Mouse (Mus musculus) monocyte, adult 2 months (primary cell): ENCODE measurements around the gene Ccr8.
"Not testable (repeated sequence)": the region's sequence is repeated elsewhere in the genome, so short reads cannot be mapped to it uniquely, and the experiment has no call there.

Source experiments
- DNase-seq, 2 experiments: peaks; one replicate each; pipeline ENCODE4 v3.0.0; 2022; ENCODE audit warnings: low spot score in 2 of 2, low read depth in 1 of 2

The Ccr8 gene

DNA sequence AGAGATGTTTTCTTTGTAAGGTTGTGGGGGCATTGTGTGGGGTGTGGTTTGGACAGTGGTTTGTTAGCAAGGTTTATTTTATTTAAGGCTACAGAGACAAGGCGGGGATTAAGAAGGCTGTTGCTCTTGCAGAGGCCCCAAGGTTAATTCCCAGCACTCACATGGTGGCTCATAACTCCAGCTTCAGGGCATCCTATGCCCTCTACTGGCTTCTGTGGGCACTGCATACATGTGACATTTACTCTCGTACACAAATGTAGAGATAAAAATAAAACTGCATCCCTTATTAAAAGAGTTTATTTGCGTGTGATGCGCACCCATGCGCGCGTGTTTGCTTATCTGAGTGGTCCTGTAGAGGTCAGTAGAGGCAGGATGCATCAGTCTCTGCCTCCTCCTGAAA, 2.8 kb upstream of the Ccr8 start:
- no peak for DNase-seq

DNA sequence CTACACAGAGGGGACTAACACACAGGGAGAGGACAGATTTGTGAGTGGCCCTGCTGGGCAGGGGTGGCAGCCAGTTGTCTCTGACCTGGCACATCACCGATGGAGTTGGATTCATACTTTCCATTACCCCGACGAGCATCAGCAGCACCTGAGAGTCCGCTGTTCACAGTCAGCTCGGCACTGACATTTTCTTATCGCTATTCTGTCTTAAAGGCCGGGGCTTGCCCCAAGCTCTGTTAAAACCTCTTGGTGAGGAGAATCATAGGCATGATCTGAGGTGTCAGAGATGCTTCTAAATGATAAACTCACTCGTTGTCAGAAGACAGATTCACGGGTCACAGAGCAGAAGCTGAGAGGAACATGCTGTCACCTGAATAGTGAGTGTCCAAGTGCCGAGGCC, 828 bp upstream of the Ccr8 start:
- no peak for DNase-seq

DNA sequence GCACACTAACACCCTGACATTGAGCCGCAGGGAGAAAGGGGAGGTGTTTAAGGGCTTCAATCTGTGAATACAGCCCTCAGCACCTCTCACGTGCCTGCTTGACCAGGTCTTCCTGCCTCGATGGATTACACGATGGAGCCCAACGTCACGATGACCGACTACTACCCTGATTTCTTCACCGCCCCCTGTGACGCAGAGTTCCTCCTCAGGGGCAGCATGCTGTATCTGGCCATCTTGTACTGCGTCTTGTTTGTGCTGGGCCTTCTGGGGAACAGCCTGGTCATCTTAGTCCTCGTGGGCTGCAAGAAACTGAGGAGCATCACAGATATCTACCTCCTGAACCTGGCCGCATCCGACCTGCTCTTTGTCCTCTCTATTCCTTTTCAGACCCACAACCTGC, 1.8 kb downstream of the Ccr8 start:
- DNase-seq: no peak

- DNase-seq: no peak
Measured at GRCm38 (mm10) chr9:120095886-120096285, 4.0 kb downstream of the Ccr8 start.

GRCm38 (mm10) chr9:120098682-120099081, 6.8 kb downstream of the Ccr8 start:
- DNase-seq: peak in 1 of 2 experiments; percentile 20

GRCm38 (mm10) chr9:120099304-120099703, 7.4 kb downstream of the Ccr8 start:
- no peak for DNase-seq

DNA sequence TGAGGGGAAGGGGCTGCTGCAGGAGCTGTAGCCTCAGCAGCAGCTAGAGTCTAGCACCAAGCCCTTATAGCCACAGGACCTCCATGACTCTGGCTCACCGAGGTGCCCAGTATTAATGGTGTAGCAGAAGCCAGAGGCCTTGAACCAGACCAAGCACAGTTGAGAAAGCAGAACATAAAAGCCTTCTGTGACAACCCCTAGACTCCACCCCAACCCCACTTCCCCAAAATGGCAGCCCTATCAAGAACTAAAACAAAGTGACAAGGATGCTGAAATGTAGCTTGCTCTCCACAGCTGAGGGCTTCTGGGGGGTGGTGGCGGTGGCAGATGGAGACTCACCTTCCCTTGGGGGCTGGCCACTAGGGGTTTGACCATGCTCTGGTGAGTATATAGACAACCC, 9.3 kb downstream of the Ccr8 start:
- DNase-seq: peak in 1 of 2 experiments; percentile 8

GRCm38 (mm10) chr9:120108953-120109352, 17.0 kb downstream of the Ccr8 start:
- DNase-seq: not testable (repeated sequence)

- DNase-seq: peak; percentile 77 to 88
Measured at GRCm38 (mm10) chr9:120110211-120111018, 18.5 kb downstream of the Ccr8 start, which contains the start of gene Slc25a38. Slc25a38 (plus strand) TSS chr9:120110374.

GRCm38 (mm10) chr9:120111156-120111945, 19.4 kb downstream of the Ccr8 start:
- no peak for DNase-seq

DNA sequence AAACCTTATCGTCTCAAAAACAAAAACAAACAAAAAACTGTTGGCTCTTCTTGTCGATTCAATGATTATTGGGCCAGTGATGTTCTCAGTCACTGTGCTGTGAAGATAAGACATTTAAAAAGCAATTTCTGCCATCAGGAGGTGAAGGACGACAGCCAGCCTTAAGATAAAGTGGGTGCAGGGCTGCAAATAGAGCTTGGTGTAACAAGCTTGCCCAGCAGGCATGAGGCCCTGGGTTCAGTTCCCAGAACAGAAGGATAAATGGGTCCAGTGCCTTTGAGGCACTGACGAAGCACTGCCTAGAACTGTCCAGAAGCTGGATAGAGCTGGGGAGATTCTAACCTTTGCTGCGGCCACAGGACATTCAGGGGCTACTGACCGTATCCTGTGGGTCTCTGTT, 20.6 kb downstream of the Ccr8 start:
- DNase-seq: no peak

- DNase-seq: no peak
Measured at GRCm38 (mm10) chr9:120113456-120113855, 21.5 kb downstream of the Ccr8 start.

DNA sequence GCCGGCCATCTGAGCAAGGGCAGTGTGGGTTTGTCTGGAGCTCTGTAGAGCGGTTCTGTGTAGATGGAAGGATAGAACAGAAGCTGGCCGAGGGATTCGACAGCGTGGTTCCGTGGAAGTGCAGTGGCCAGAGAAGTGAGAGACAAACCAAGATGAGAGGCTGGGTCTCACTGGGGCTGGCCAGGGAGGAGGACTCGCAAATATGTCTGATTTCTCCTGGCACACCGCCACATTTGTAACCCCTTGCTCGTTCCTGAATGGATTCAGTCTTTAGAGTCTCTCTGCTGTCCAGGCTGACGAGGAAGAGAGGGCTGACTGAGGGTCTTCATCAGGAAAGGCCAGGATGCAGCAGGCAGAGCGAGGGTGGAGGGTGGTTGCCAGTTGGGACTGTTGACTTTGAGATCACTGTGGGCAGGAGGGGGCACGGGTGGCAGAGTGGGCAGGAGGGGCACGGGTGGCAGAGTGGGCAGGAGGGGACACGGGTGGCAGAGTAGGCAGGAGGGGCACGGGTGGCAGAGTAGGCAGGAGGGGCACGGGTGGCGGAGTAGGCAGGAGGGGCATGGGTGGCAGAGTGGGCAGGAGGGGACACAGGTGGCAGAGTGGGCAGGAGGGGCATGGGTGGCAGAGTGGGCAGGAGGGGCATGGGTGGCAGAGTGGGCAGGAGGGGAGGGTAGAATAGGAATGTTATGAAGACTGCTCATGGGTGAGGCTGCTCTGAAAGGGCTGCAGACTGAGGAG, 22.3 kb downstream of the Ccr8 start:
- no peak for DNase-seq

GRCm38 (mm10) chr9:120114789-120115151, 22.9 kb downstream of the Ccr8 start:
- no peak for DNase-seq

GRCm38 (mm10) chr9:120115580-120115979, 23.7 kb downstream of the Ccr8 start:
- DNase-seq: no peak

DNA sequence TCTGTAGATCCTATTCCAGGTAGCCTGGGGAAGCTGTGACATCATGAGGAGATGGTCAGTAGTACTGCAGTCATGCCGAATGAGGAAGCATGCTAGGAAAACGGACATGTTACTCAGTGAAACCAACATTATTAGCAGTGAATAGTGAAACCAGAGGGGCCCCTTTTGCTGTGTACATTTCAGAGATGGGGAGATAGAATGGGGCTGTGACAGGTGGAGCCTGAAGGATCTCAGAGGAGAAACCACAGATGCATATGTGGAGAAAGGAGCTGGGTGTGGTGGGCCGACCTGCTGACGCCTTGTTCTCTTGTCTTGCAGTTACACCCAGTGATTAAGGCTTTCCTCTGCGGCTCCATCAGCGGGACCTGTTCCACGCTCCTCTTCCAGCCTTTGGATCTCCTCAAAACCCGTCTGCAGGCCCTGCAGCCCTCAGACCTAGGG, 24.3 kb downstream of the Ccr8 start:
- peak; percentile 14 to 23 for DNase-seq

- peak; percentile 28 to 34 for DNase-seq
Measured at GRCm38 (mm10) chr9:120118212-120118611, 26.3 kb downstream of the Ccr8 start.

- no peak for DNase-seq
Measured at GRCm38 (mm10) chr9:120120503-120120902, 28.6 kb downstream of the Ccr8 start.

DNA sequence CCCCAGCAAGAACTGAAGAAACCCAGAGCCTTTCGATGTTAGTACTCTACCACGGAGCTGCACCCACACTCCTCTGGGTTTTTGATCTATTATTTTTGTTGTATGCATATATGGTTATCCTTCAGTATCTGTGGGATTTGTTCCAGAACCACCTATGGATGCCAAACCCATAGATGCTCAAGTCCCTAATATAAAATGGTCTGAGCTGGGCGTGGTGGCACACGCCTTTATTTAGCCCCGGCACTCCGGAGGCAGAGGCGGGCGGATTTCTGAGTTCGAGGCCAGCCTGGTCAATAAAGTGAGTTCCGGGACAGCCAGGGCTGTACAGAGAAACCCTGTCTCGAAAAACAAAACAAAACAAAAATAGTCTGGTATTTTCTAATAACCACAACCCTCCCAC, 35.0 kb downstream of the Ccr8 start:
- no peak for DNase-seq

DNA sequence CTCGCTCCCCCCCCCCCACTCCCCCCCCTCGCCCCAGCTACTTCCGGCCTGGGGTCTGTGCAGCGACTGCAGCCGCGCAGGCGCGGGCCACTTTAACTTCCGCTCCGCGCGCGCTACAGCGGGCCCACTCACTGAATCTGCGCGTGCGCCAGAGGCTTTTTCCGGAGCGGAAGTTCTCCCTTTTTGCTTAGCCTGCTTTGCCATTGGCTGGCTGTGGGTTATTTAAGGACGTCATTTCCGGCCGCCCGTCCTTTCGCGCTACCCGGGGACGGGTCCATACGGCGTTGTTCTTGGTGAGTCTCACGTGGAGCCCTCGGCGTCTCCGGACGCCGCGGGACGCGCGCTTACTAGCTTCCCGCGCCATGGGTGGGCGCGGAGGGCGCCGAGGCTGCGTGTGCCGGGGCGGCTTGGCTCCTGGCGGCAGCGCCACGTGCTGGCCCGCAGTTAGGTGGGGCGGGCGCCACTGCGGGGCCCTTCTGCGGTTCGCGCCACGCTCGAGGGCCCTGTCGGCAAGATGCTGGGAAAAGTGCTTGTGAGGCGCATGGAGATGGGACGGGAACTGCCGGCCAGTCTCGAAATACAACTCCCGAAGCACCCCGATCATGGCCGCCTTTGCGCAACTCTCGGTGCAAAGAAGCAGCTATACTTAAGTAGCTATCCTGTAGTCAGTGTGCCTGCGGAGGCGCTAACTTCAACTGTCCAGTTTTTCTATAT, 35.8 kb downstream of the Ccr8 start, which contains the start of gene Rpsa:
TSS of gene Rpsa (plus strand) at position 152 of the 714 bp plus-strand sequence.
- DNase-seq: peak; percentile 95

- no peak for DNase-seq
Measured at GRCm38 (mm10) chr9:120129276-120129675, 37.4 kb downstream of the Ccr8 start.
